Mouse (Mus musculus) spleen, embryonic (tissue): ENCODE measurements around the gene Hormad2.

Experiments used
- CTCF ChIA-PET: fragments of 350-600 bp; sonication (Branson Sonifier 250); formaldehyde crosslinking; loops from one replicate; lab custom pipeline; 2022; lab: Charles Lee

Gene Hormad2

GRCm38 (mm10) chr11:4446195-4446868, 5.4 kb upstream of the Hormad2 start:
- CTCF ChIA-PET: no interaction called here

GRCm38 (mm10) chr11:4442280-4442679, 1.4 kb upstream of the Hormad2 start:
- CTCF ChIA-PET: no interaction called here

- CTCF ChIA-PET: interaction anchor here (0.7 kb wide), 1 partner anchor 385 kb away, joined by 11 read pairs; no protein-coding TSS in a partner anchor
Observed at GRCm38 (mm10) chr11:4438211-4438610, 2.7 kb downstream of the Hormad2 start.

- CTCF ChIA-PET: no interaction called here
Observed at GRCm38 (mm10) chr11:4437318-4437717, 3.6 kb downstream of the Hormad2 start.

- CTCF ChIA-PET: no interaction called here
Observed at GRCm38 (mm10) chr11:4436631-4437030, 4.3 kb downstream of the Hormad2 start.

GRCm38 (mm10) chr11:4434461-4434860, 6.4 kb downstream of the Hormad2 start:
- CTCF ChIA-PET: no interaction called here

GRCm38 (mm10) chr11:4423818-4424217, 17.1 kb downstream of the Hormad2 start:
- CTCF ChIA-PET: interaction anchor here (0.6 kb wide), 1 partner anchor 156 kb away, joined by 3 read pairs; no protein-coding TSS in a partner anchor

GRCm38 (mm10) chr11:4422494-4423425, 18.1 kb downstream of the Hormad2 start:
- CTCF ChIA-PET: interaction anchor here (0.5 to 2.5 kb wide), 3 partner anchors 164 to 370 kb away, joined by 4 to 10 read pairs (median 4); no protein-coding TSS in a partner anchor

GRCm38 (mm10) chr11:4421933-4422488, 18.9 kb downstream of the Hormad2 start:
- CTCF ChIA-PET: interaction anchor here (1.1 to 2.5 kb wide), 2 partner anchors 163 to 203 kb away, joined by 4 to 10 read pairs; no protein-coding TSS in a partner anchor

GRCm38 (mm10) chr11:4417986-4418385, 22.9 kb downstream of the Hormad2 start:
- CTCF ChIA-PET: no interaction called here

GRCm38 (mm10) chr11:4412294-4412693, 28.6 kb downstream of the Hormad2 start:
- CTCF ChIA-PET: interaction anchor here (1.1 kb wide), 1 partner anchor 177 kb away, joined by 4 read pairs; no protein-coding TSS in a partner anchor

- CTCF ChIA-PET: no interaction called here
Observed at GRCm38 (mm10) chr11:4404277-4404676, 36.6 kb downstream of the Hormad2 start.

GRCm38 (mm10) chr11:4403381-4403780, 37.5 kb downstream of the Hormad2 start:
- CTCF ChIA-PET: no interaction called here

GRCm38 (mm10) chr11:4401251-4401650, 39.7 kb downstream of the Hormad2 start:
- CTCF ChIA-PET: no interaction called here

- CTCF ChIA-PET: no interaction called here
Observed at GRCm38 (mm10) chr11:4394226-4394625, 46.7 kb downstream of the Hormad2 start.

- CTCF ChIA-PET: no interaction called here
Observed at GRCm38 (mm10) chr11:4388018-4388417, 52.9 kb downstream of the Hormad2 start.

GRCm38 (mm10) chr11:4382321-4382720, 58.6 kb downstream of the Hormad2 start:
- CTCF ChIA-PET: interaction anchor here (0.6 kb wide), 1 partner anchor 120 kb away, joined by 6 read pairs; no protein-coding TSS in a partner anchor

- CTCF ChIA-PET: no interaction called here
Observed at GRCm38 (mm10) chr11:4379857-4380256, 61.0 kb downstream of the Hormad2 start.

GRCm38 (mm10) chr11:4366389-4366788, 74.5 kb downstream of the Hormad2 start:
- CTCF ChIA-PET: no interaction called here

GRCm38 (mm10) chr11:4355430-4355829, 85.5 kb downstream of the Hormad2 start:
- CTCF ChIA-PET: no interaction called here

GRCm38 (mm10) chr11:4352637-4353036, 88.3 kb downstream of the Hormad2 start:
- CTCF ChIA-PET: no interaction called here

GRCm38 (mm10) chr11:4343926-4344325, 97.0 kb downstream of the Hormad2 start:
- CTCF ChIA-PET: no interaction called here
